Mouse (Mus musculus): ENCODE data around the gene Agap1.

Gene Agap1

GRCm38 (mm10) chr1:89939981-89940726 lies 485.5 kb downstream of the Agap1 start:
- ATAC-seq (ENCODE audit: insufficient number of reproducible peaks, low FRiP score, low TSS enrichment) = no peak

- no peak for ATAC-seq (ENCODE audit: insufficient number of reproducible peaks, low FRiP score, low TSS enrichment)
Observed at GRCm38 (mm10) chr1:89940961-89941524, 486.4 kb downstream of the Agap1 start.

- no peak for ATAC-seq (ENCODE audit: insufficient number of reproducible peaks, low FRiP score, low TSS enrichment)
Observed at GRCm38 (mm10) chr1:89941701-89942381, 487.2 kb downstream of the Agap1 start.

GRCm38 (mm10) chr1:89942395-89942976 lies 487.9 kb downstream of the Agap1 start:
- no peak for ATAC-seq (ENCODE audit: insufficient number of reproducible peaks, low FRiP score, low TSS enrichment)

GRCm38 (mm10) chr1:89943202-89943601 lies 488.6 kb downstream of the Agap1 start:
- ATAC-seq (ENCODE audit: insufficient number of reproducible peaks, low FRiP score, low TSS enrichment) = no peak

All from cerebellum, adult (tissue).